Mouse (Mus musculus) skeletal muscle tissue, adult 2 months (tissue): ENCODE measurements at regions not wholly inside any gene's neighbourhood (a gene's known extent, or its start where the extent isn't known, plus 50 kb on each side); places are given as distances from the start of the nearest gene placed in this dataset.
A peak's percentile ranks its signal among the peaks of the same experiment; 100 is the strongest.

Source experiments
- DNase-seq: peaks from one replicate; pipeline ENCODE4 v3.0.0-alpha.2; 2012; ENCODE audit warnings: low read depth, low spot score

DNA sequence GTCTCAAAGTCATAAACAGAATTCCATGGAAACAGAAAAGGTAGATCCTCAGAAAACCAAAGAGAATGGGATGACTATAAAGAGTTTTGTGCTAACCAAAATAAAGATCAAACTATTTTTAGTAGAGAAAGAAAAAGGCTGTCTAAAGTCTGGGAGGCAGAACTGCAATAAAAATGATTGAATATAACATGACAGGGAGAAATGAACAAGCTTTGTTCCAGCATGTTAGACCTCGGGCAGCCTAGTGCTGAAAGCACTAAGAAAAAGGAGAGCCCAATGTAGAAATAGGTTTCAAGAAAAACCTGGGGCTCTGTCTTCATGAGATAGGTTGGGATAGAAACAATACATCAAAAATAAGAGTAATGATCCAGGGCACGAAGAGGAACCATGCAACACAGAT, 135.4 kb upstream of the Pcdh7 start:
- DNase-seq: no peak

DNA sequence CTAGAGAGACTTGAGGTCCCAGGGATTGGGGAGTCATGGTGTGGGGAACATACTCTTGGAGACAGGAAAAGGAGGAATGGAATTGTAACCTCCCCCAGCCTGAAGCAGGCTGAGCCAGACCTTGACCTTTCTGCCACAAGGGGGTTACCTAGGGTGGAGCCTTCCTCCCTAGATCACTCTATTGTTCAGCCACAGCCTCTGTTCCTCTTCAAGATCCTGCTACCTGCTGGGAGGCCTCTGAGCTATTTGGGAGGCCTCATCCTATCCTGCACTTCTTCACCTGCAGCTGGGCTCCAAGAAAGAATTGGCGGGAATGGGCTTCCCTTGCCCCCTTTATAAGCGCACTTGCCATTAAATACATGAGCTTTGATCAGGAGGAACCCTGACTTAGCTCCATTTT, 130.8 kb upstream of the Pcdh7 start:
- DNase-seq: no peak

DNA sequence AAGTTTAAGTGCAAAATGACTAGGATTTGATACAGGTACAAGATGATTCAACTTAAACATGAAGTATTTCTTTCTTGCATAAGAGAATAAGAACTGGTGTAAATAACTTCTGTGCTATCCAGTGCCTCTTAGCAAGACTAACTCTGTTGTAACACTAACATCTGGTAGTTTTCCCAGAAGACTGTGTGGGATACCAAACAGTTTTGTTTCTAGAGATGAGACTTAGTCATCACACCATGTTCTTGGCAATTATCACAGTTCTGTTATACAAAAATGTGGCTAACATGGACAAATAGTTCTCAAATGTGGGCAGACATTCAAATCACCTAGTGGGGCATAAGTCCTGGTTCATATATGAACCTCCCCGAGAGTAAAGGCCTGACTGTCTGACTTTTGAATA, 121.8 kb upstream of the Pcdh7 start:
- DNase-seq: peak; percentile 70

DNA sequence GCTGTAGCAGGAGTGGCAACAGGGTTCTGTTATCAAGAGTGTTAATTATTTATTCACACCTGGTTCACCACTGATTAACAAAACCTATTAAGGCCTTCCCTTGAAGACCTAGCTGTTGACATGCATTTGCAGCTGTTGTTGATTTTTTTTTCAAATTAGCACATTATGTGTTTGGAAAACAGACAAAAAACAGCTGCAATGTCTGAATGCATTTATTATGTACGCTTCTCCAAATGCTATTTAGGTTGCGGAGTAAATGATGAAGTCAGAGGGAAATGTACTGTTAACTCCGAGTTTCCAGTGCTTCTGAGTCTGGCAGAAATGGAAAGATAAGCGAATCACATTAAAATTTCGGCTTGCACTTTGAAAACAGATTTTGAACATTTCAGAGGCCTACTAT, 120.7 kb upstream of the Pcdh7 start:
- no peak for DNase-seq

DNA sequence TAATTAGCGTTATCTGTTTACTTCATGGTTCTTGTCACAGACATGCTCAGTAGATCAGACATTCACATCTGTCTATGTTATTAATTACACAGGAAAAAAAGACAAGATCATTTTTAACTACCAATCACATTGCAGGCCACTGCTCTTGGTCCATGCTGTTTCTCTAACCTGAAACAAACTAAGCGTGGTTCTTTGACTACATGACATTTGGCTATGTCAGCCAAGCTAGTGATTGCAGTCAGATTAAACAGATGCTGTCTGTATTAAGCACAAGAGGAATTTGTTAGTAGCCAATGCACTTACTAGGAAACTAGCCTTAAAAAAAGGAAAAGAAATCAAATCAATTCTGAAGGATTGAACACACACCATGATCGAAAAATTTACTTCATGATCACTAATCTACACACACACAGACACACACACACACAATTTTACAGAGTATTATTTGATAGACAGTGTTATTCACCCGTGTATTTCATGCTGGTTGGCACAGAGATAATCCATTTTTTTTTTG, 119.5 kb upstream of the Pcdh7 start:
- DNase-seq: no peak
